Mouse (Mus musculus): ENCODE results near the gene Pde8b. TPM values are rescaled to one million over a fixed set of nuclear protein-coding genes. Genes with fewer than 3 reads are reported as not detected.

Pde8b gene
- total RNA-seq, 1 experiment from 2014 or later, result not detected

GRCm38 (mm10) chr13:95180208-95180607 is 69.9 kb downstream of the Pde8b start:
- ATAC-seq (replicated peaks in 1 of 2; ENCODE audit: insufficient read depth in 1 of 2, low FRiP score in 2 of 2, low TSS enrichment in 1 of 2, low read depth in 1 of 2, poor library complexity in 2 of 2, severe bottlenecking in 2 of 2), result no peak

- ATAC-seq (replicated peaks in 1 of 2; ENCODE audit: insufficient read depth in 1 of 2, low FRiP score in 2 of 2, low TSS enrichment in 1 of 2, low read depth in 1 of 2, poor library complexity in 2 of 2, severe bottlenecking in 2 of 2), result no peak
Measured at GRCm38 (mm10) chr13:95177326-95177725, 72.8 kb downstream of the Pde8b start.

GRCm38 (mm10) chr13:95176399-95176798 is 73.7 kb downstream of the Pde8b start:
- ATAC-seq (replicated peaks in 1 of 2; ENCODE audit: insufficient read depth in 1 of 2, low FRiP score in 2 of 2, low TSS enrichment in 1 of 2, low read depth in 1 of 2, poor library complexity in 2 of 2, severe bottlenecking in 2 of 2), result no peak

GRCm38 (mm10) chr13:95174253-95174652 is 75.9 kb downstream of the Pde8b start:
- no peak for ATAC-seq (replicated peaks in 1 of 2; ENCODE audit: insufficient read depth in 1 of 2, low FRiP score in 2 of 2, low TSS enrichment in 1 of 2, low read depth in 1 of 2, poor library complexity in 2 of 2, severe bottlenecking in 2 of 2)

- no peak for ATAC-seq (replicated peaks in 1 of 2; ENCODE audit: insufficient read depth in 1 of 2, low FRiP score in 2 of 2, low TSS enrichment in 1 of 2, low read depth in 1 of 2, poor library complexity in 2 of 2, severe bottlenecking in 2 of 2)
Measured at GRCm38 (mm10) chr13:95172346-95172745, 77.8 kb downstream of the Pde8b start.

- no peak for ATAC-seq (replicated peaks in 1 of 2; ENCODE audit: insufficient read depth in 1 of 2, low FRiP score in 2 of 2, low TSS enrichment in 1 of 2, low read depth in 1 of 2, poor library complexity in 2 of 2, severe bottlenecking in 2 of 2)
Measured at GRCm38 (mm10) chr13:95160211-95160610, 89.9 kb downstream of the Pde8b start.

- no peak for ATAC-seq (replicated peaks in 1 of 2; ENCODE audit: insufficient read depth in 1 of 2, low FRiP score in 2 of 2, low TSS enrichment in 1 of 2, low read depth in 1 of 2, poor library complexity in 2 of 2, severe bottlenecking in 2 of 2)
Measured at GRCm38 (mm10) chr13:95158986-95159385, 91.2 kb downstream of the Pde8b start.

GRCm38 (mm10) chr13:95144746-95145145 is 105.4 kb downstream of the Pde8b start:
- no peak for ATAC-seq (replicated peaks in 1 of 2; ENCODE audit: insufficient read depth in 1 of 2, low FRiP score in 2 of 2, low TSS enrichment in 1 of 2, low read depth in 1 of 2, poor library complexity in 2 of 2, severe bottlenecking in 2 of 2)

GRCm38 (mm10) chr13:95140460-95141079 is 109.6 kb downstream of the Pde8b start:
- no peak for ATAC-seq (replicated peaks in 1 of 2; ENCODE audit: insufficient read depth in 1 of 2, low FRiP score in 2 of 2, low TSS enrichment in 1 of 2, low read depth in 1 of 2, poor library complexity in 2 of 2, severe bottlenecking in 2 of 2)

GRCm38 (mm10) chr13:95135326-95136150 is 114.6 kb downstream of the Pde8b start:
- ATAC-seq (replicated peaks in 1 of 2; ENCODE audit: insufficient read depth in 1 of 2, low FRiP score in 2 of 2, low TSS enrichment in 1 of 2, low read depth in 1 of 2, poor library complexity in 2 of 2, severe bottlenecking in 2 of 2), result no peak

- ATAC-seq (replicated peaks in 1 of 2; ENCODE audit: insufficient read depth in 1 of 2, low FRiP score in 2 of 2, low TSS enrichment in 1 of 2, low read depth in 1 of 2, poor library complexity in 2 of 2, severe bottlenecking in 2 of 2), result no peak
Measured at GRCm38 (mm10) chr13:95131848-95132247, 118.3 kb downstream of the Pde8b start.

- ATAC-seq (replicated peaks in 1 of 2; ENCODE audit: insufficient read depth in 1 of 2, low FRiP score in 2 of 2, low TSS enrichment in 1 of 2, low read depth in 1 of 2, poor library complexity in 2 of 2, severe bottlenecking in 2 of 2), result no peak
Measured at GRCm38 (mm10) chr13:95131041-95131440, 119.1 kb downstream of the Pde8b start.

GRCm38 (mm10) chr13:95127288-95127687 is 122.8 kb downstream of the Pde8b start:
- no peak for ATAC-seq (replicated peaks in 1 of 2; ENCODE audit: insufficient read depth in 1 of 2, low FRiP score in 2 of 2, low TSS enrichment in 1 of 2, low read depth in 1 of 2, poor library complexity in 2 of 2, severe bottlenecking in 2 of 2)

GRCm38 (mm10) chr13:95126801-95127200 is 123.3 kb downstream of the Pde8b start:
- ATAC-seq (replicated peaks in 1 of 2; ENCODE audit: insufficient read depth in 1 of 2, low FRiP score in 2 of 2, low TSS enrichment in 1 of 2, low read depth in 1 of 2, poor library complexity in 2 of 2, severe bottlenecking in 2 of 2), result no peak

- ATAC-seq (replicated peaks in 1 of 2; ENCODE audit: insufficient read depth in 1 of 2, low FRiP score in 2 of 2, low TSS enrichment in 1 of 2, low read depth in 1 of 2, poor library complexity in 2 of 2, severe bottlenecking in 2 of 2), result no peak
Measured at GRCm38 (mm10) chr13:95125546-95126215, 124.5 kb downstream of the Pde8b start.

- no peak for ATAC-seq (replicated peaks in 1 of 2; ENCODE audit: insufficient read depth in 1 of 2, low FRiP score in 2 of 2, low TSS enrichment in 1 of 2, low read depth in 1 of 2, poor library complexity in 2 of 2, severe bottlenecking in 2 of 2)
Measured at GRCm38 (mm10) chr13:95120570-95120969, 129.6 kb downstream of the Pde8b start.

- ATAC-seq (replicated peaks in 1 of 2; ENCODE audit: insufficient read depth in 1 of 2, low FRiP score in 2 of 2, low TSS enrichment in 1 of 2, low read depth in 1 of 2, poor library complexity in 2 of 2, severe bottlenecking in 2 of 2), result no peak
Measured at GRCm38 (mm10) chr13:95113763-95114162, 136.4 kb downstream of the Pde8b start.

- no peak for ATAC-seq (replicated peaks in 1 of 2; ENCODE audit: insufficient read depth in 1 of 2, low FRiP score in 2 of 2, low TSS enrichment in 1 of 2, low read depth in 1 of 2, poor library complexity in 2 of 2, severe bottlenecking in 2 of 2)
Measured at GRCm38 (mm10) chr13:95109555-95109954, 140.6 kb downstream of the Pde8b start.
